Mouse (Mus musculus) NIH3T3 (cell line): Measurements from ENCODE around the gene Macrod2.

Experiments used
- DNase-seq: peaks from one replicate; pipeline ENCODE4 v3.0.0-alpha.2; 2012; ENCODE audit warnings: low read depth

The Macrod2 gene

GRCm38 (mm10) chr2:141312136-141312948, 917.2 kb downstream of the Macrod2 start:
- no peak for DNase-seq

- no peak for DNase-seq
Measured at GRCm38 (mm10) chr2:141315349-141315748, 920.2 kb downstream of the Macrod2 start.

DNA sequence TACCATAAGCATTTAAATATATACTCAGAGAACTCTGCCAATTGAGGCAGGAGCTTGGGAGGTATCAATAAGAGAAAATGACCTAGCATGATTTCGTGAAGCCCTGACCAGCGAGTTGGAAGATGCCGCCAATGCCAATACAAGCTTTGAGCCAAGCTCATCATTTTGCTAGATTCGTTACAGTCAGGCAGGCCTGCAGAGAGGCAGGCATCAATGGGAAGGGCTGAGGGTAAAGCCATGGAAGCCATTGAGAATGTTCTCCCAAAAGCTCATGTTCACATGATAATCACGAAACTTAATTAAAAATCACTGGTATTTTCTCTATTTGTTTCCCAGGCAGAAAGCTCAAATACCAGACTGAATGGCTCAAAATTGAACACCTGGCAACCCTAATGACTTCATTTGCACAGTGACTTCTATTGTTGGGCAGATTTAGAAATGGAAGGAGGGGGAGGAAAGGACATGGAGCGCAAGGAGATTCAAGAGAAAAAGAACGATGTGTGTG, 928.9 kb downstream of the Macrod2 start:
- no peak for DNase-seq

- no peak for DNase-seq
Measured at GRCm38 (mm10) chr2:141327296-141327695, 932.2 kb downstream of the Macrod2 start.

DNA sequence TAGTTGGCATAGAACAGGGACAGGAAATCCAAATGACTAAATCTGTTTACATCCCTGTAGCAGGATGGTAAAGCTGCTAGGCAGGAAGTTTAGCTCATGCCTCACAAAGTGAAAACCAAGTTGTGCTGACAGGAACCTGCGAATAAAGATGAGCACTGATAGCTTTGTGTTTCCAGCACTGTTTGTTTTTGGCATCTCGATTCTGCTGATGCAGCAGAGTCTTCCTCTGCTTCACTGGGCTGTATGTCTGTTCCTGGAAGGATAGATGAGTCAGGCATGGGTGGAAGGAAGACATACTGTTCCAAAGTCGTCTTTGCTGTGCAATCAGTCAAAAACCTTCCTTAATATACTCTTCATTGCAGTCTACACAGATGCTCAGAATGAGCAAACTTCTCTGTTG, 942.6 kb downstream of the Macrod2 start:
- no peak for DNase-seq

GRCm38 (mm10) chr2:141343988-141344535, 949.0 kb downstream of the Macrod2 start:
- no peak for DNase-seq

DNA sequence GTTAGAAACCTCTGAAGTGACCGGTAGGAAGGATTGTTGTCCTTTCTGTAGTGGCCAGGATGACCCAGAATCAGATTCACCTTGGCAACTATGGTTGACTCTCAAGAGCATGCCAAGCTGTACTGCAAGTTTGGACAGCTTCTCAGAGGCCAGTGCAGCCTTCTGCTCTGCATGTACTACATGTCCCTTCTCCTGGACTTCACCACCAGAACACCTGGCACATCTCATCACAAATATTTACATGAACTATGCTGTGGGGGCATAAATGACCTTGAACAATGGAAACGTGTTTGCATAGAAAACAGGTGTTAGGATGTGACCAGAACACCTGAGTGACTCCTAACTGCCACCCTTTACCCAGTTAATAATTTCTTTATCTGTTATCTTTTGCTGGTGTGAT, 957.5 kb downstream of the Macrod2 start:
- DNase-seq, result no peak

GRCm38 (mm10) chr2:141388632-141389031, 993.5 kb downstream of the Macrod2 start:
- no peak for DNase-seq

GRCm38 (mm10) chr2:141391229-141391628, 996.1 kb downstream of the Macrod2 start:
- no peak for DNase-seq

DNA sequence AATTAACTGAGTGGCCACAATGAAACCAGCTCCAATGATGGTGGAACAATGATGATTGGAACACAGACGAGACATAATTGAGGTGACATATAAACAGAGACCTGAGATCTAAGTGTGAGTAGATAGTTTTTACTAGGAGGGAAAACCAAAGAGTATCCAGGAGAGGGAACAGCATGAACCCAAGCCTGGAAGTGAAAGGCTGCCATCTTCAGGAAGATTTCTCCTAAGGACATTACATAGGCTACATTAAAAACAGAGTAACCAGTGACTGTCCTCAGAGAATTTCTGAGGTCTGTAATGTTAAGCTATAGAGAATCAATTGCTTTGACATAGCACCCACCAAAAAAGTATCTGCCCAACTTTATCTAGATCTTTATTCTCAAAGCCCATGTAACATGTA, 999.7 kb downstream of the Macrod2 start:
- DNase-seq, result no peak

DNA sequence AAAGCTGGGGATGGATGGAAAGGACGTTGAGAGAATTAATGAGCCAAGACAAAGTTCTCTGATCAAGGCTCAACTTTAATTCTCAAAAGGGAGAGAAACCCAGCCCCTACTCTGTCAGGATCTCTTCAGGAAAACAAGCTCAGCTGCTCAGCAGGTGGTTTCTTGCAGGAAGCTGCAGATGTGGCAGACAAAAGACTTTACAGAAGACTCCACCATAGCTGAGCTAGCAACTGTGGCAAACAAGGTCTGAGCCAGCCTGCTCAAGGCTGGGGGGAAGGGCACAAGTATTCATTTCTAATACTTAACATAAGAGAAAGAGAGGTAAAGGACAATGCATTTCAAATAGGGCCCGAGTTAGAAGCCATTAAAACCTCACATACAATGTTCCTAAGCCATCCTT, 1013.7 kb downstream of the Macrod2 start:
- DNase-seq, result no peak

DNA sequence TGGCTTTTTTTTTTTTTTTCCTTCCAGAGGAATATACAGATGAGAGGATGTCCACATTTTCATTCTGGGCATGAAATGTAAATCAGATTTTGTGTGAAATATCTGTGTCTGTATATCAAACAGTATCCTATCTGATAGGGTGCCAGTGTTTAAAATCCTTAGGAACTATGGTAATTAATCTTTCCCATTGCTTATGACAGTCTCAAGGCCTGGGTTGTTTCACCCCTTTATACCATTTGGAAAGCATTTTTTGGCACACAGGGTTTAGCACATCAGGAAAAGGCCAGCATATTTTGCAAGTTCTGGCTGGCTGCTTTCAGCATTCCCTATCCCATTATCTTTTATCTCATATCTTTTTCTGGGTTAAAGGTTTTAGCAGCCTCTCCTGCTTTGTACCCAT, 1021.3 kb downstream of the Macrod2 start:
- DNase-seq, result no peak

DNA sequence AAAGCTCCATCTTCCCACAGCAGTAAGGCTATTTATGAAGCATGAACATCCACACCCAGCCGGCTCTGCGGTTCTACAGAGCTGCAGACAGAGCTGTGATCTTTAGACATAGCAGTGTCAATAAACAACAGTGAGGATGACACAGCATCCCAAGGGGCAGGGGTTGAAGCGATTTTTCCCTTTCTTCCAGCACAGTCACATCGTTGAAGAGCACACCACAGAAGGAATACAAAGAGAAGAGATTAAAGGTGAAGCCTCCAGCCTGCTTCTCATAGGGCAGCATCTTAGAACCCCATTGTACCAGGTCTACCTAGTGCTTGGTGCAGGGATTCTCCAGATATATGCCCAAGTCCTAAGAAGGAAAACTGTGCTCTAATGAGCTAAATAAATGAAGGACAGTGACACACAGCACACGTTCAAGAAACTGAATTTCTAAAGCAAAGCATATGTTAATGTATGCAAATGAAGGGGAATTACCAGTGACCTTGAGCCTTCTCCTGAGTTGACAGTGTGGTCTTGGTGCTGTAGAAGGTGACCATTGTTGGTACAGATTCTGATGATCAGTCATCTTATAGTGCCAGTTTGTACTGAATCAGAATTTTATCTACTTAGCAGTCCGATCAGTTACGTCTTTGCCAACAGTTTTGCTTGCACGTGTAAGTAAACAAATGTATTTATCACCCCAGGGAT, 1021.9 kb downstream of the Macrod2 start:
- no peak for DNase-seq

DNA sequence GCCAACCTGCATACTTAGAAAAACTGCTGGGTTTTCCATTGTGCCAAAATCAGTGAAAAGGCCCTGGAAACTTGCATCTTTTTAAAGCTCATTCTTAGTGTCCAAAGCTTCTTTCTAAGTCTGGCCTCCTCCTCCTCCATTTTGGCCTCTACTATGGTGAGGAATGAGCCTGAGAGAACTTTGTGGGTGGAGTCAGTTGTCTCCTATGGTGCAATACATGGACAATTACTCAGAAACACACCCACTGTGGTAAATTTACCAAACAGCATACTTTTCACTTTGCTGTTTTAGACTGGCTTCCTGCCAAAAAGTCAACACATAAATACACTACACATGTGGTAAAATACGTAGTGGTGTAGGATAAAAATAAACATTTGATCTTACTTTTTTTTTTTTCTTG, 1024.7 kb downstream of the Macrod2 start:
- DNase-seq, result peak; percentile 35

DNA sequence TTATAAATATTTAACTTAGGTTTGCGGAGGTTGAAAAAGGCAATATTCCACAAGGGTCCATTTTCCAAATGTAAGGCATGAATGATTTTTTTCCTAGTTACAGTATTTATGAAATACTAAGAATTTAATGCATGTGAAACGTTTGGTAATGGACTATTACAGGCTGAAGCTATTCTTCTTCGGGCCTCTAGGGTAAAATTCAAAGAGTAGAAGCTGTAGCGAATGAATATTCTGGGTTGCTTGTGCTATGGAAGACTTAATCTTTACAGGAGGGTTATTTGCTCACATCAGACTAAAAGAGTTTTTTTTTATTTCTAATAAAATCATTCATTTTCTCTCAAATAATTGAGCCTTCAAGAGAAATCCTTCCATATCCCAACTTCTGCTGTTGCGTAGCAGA, 1039.0 kb downstream of the Macrod2 start:
- no peak for DNase-seq

DNA sequence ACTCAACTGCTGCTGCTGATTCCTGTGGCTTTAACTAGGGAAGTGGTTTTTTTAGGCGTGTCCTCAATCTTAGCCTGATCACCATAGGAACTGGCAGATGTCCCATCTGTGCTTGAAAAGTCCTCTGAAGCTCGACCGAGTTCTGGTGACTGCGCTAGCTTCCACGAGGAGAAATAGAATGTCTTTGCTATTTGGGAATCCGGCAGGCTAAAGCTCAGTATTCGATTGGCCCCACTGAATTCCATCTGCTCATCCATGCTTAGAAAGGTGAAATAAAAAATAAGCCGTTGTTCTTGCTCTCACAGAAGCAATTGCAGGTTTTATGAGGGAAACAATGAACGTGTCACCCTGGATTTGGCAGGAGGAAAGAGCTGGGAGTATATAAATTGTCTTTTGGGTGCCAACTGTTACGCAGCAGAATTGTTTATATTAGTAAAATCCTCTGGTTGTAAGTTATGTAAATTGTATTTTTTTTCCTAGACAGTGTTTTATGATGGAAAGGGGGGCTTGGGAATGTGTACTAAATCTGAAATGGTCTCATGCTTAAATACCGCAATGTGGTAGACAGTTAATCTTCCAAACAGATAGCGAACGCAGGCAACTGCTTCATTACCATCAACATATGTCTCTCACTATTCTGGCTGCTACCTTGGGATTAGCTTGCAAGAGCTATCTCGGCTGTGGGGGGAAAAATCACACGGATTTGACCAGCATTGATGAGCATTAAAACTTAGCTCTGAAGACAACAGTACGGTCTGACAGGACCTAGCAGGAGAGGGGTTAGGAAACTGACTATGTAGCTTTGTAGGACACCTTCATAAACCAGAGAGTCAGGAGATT, 1039.8 kb downstream of the Macrod2 start:
- DNase-seq, result no peak

DNA sequence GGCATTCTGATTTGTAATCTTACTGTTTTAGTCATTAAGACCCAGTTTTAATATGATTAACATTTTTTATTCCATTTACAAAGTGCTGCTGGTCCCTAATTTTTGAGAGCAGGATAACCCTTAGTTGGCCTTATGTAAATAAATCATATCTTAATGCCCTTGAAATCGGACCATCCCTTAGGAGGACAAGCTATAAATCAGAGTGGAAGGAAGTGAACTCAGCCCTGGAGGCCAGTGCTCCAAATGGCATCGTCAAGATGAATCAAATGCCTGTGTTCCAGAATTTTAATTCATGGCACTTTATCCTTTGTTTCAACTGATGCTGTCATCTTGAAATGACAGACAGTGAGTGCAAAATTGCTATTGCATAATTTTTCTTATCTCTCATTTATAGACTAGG, 1046.8 kb downstream of the Macrod2 start:
- DNase-seq, result no peak

GRCm38 (mm10) chr2:141449078-141449680, 1054.1 kb downstream of the Macrod2 start:
- no peak for DNase-seq

DNA sequence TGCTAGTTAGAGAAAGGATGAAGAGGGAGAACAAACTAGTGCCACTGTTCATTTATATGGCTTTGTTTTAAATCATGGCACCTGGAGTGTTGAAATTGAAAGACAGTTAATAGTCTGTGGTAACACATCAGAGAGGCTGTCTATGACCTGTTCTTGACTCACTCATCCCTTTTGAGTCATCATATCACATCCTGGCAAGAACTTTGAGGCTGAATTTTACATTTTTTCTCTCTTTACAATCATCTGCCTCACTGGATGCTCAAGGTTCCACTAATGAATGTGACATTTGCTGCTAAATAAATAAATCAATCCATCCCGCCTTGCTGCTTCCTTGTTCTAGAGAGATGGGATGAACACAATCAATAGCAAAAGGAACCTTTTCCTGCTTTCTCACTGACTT, 1068.8 kb downstream of the Macrod2 start:
- DNase-seq, result no peak

DNA sequence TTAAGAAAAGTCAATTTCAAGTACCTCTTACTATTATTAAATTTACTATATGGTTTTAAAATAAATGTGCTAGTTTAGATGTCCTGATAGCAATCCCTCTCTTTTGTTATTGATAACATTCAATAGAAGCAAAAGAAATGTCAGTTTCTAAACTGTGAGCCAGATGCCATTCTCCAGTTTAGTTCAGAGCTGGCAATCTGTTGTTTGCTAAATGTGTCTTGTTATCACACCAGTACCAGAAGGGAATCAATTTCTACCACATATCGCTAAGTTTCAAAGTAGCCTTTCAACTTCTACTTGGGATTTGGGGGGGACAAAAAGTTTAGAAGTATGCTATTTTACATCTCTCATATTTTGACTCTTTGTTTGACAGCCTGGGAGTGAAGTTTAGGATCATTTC, 1077.7 kb downstream of the Macrod2 start:
- DNase-seq, result no peak

GRCm38 (mm10) chr2:141477585-141477984, 1082.5 kb downstream of the Macrod2 start:
- no peak for DNase-seq

DNA sequence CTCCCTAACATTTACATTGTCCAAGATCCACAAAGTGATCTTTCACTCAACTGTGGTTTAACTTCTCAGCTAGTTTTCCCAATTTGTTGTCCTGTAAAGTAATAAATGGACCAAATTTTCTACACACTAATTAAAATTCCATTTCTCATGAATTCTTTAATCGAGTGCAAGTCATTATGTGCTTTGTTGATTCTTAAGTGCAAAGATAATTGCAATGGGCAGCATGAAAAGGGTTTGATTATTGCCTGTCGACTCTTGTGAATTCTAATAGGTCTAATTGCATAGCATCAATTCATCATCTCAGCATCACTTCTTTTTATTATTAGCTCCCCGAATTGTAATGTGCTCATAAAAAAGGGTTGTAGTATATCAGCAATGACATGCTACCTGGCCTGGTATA, 1095.4 kb downstream of the Macrod2 start:
- DNase-seq, result no peak
